Mouse (Mus musculus) limb, embryonic 13.5 days (tissue): ENCODE data around the gene Wdr73. TPM values are rescaled to one million over a fixed set of nuclear protein-coding genes. Genes with fewer than 3 reads are reported as not detected.
A peak's percentile ranks its signal among the peaks of the same experiment; 100 is the strongest.

ENCODE experiments used
- ATAC-seq: fragments of 200-750 bp; cut with Nextera tagmentation; 2 replicates; pipeline ENCODE4 v1.8.0; 2017; ENCODE audit warnings: low read depth, moderate number of reproducible peaks, moderate TSS enrichment; ENCODE audit not compliant: low FRiP score
- H3K27ac ChIP-seq: fragments of 300-500 bp; sonication (generic); 2 replicates; pipeline ENCODE4 v1.5.1; 2015; ENCODE audit warnings: inconsistent platforms, mild to moderate bottlenecking, moderate library complexity
- H3K27me3 ChIP-seq: fragments of 300-500 bp; sonication (generic); 2 replicates; pipeline ENCODE4 v1.6.1; 2015; ENCODE audit warnings: mild to moderate bottlenecking, inconsistent platforms
- H3K36me3 ChIP-seq: fragments of 300-500 bp; sonication (generic); 2 replicates; pipeline ENCODE4 v1.6.1; 2015; ENCODE audit warnings: inconsistent platforms, mild to moderate bottlenecking, moderate library complexity
- H3K4me1 ChIP-seq: fragments of 300-500 bp; sonication (generic); 2 replicates; pipeline ENCODE4 v1.6.1; 2015; ENCODE audit warnings: inconsistent platforms
- H3K4me2 ChIP-seq: fragments of 300-500 bp; sonication (generic); replicated peaks from 2 replicates; pipeline ENCODE4 v1.6.1; 2015; ENCODE audit warnings: inconsistent platforms, mild to moderate bottlenecking, moderate library complexity
- H3K4me3 ChIP-seq: fragments of 300-500 bp; sonication (generic); 2 replicates; pipeline ENCODE4 v1.5.1; 2015; ENCODE audit warnings: moderate library complexity, mild to moderate bottlenecking, inconsistent platforms
- H3K9ac ChIP-seq: fragments of 300-500 bp; sonication (generic); 2 replicates; pipeline ENCODE4 v1.6.1; 2015; ENCODE audit warnings: mild to moderate bottlenecking, inconsistent platforms
- H3K9me3 ChIP-seq: fragments of 300-500 bp; sonication (generic); 2 replicates; pipeline ENCODE4 v1.6.1; 2016; ENCODE audit warnings: inconsistent platforms
- WGBS: fragments of 180-500 bp; shearing (Covaris S2); methylation state at CpG from one replicate; pipeline ENCODE4 v1.1.7; 2015; 5-methylcytosine and 5-hydroxymethylcytosine counted together
- polyA plus RNA-seq: library from polyadenylated mRNA; unstranded; fragments of >200 nt; fragmentation: Nextera tagmentation; extraction: Ambion mirVana; gene quantifications from 2 replicates; pipeline ENCODE4 v1.2.1, GENCODE M21; 2015

Wdr73 gene
- polyA plus RNA-seq, 1 experiment from 2014 or later: 32.5 TPM

GRCm38 (mm10) chr7:80893086-80893752 lies 7.8 kb downstream of the Wdr73 start:
- Histone ChIP-seq H3K27me3 (no peaks in the 10 kb centered on the region), H3K9me3 (no peaks in the 10 kb centered on the region), H3K27ac (no peak overlapping the region), H3K4me1 (peaks cover 15% of the 10 kb centered on the region), H3K4me3 (no peak overlapping the region), H3K4me2 (no peak overlapping the region), H3K36me3 (peaks cover 70% of the 10 kb centered on the region), H3K9ac (no peak overlapping the region)
- ATAC-seq: no peak
- WGBS: 93% methylated on average over 15 of the region's 15 CpGs

GRCm38 (mm10) chr7:80889841-80890241 lies 11.2 kb downstream of the Wdr73 start:
- H3K9ac ChIP-seq: 0 out of 2 replicates have a peak overlapping the region, but pooled peaks have one; percentile 35
- H3K4me3 ChIP-seq: no peak overlapping the region
- H3K27me3 ChIP-seq: no peaks in the 10 kb centered on the region
- H3K9me3 ChIP-seq: no peaks in the 10 kb centered on the region
- peaks cover 16% of the 10 kb centered on the region for H3K4me1 ChIP-seq
- peaks cover 44% of the 10 kb centered on the region for H3K36me3 ChIP-seq
- H3K4me2 ChIP-seq: no peak overlapping the region
- peak overlapping the region; percentile 77 for H3K27ac ChIP-seq
- ATAC-seq: no peak
- 74% methylated on average over 13 of the region's 13 CpGs for WGBS

- ATAC-seq: peak; percentile 93
- Histone ChIP-seq H3K4me2 (peak overlapping the region; percentile 23; the same call in 1 of the 2 replicates), H3K27me3 (no peaks in the 10 kb centered on the region), H3K36me3 (peaks cover 40% of the 10 kb centered on the region), H3K9me3 (no peaks in the 10 kb centered on the region), H3K4me1 (peaks cover 23% of the 10 kb centered on the region), H3K9ac (0 out of 2 replicates have a peak overlapping the region, but pooled peaks have one; percentile 35), H3K27ac (peak overlapping the region; percentile 77), H3K4me3 (no peak overlapping the region)
- 45% methylated on average over 9 of the region's 9 CpGs for WGBS
Observed at GRCm38 (mm10) chr7:80889021-80889511, 12.0 kb downstream of the Wdr73 start.

- Histone ChIP-seq H3K4me2 (peak overlapping the region; percentile 23; the same call in 1 of the 2 replicates), H3K4me3 (no peak overlapping the region), H3K27ac (peak overlapping the region; percentile 77), H3K9ac (no peak overlapping the region), H3K9me3 (no peaks in the 10 kb centered on the region), H3K27me3 (no peaks in the 10 kb centered on the region), H3K4me1 (peaks cover 24% of the 10 kb centered on the region), H3K36me3 (peaks cover 36% of the 10 kb centered on the region)
- ATAC-seq: no peak
- 75% methylated on average over 7 of the region's 7 CpGs for WGBS
Observed at GRCm38 (mm10) chr7:80888595-80888994, 12.5 kb downstream of the Wdr73 start.

GRCm38 (mm10) chr7:80885666-80886065 lies 15.4 kb downstream of the Wdr73 start:
- H3K4me3 ChIP-seq: no peak overlapping the region
- peaks cover 6% of the 10 kb centered on the region for H3K36me3 ChIP-seq
- peaks cover 33% of the 10 kb centered on the region for H3K4me1 ChIP-seq
- H3K27ac ChIP-seq: no peak overlapping the region
- H3K4me2 ChIP-seq: no peak overlapping the region
- H3K9me3 ChIP-seq: no peaks in the 10 kb centered on the region
- WGBS: 34% methylated on average over 1 of the region's 1 CpGs
- ATAC-seq: no peak
- H3K9ac ChIP-seq: no peak overlapping the region
- H3K27me3 ChIP-seq: no peaks in the 10 kb centered on the region

- no peak overlapping the region for H3K9ac ChIP-seq
- 21% methylated on average over 14 of the region's 14 CpGs for WGBS
- H3K27ac ChIP-seq: no peak overlapping the region; the same call in 1 of the 2 replicates
- ATAC-seq: peak; percentile 84
- H3K9me3 ChIP-seq: no peaks in the 10 kb centered on the region
- H3K4me2 ChIP-seq: peak overlapping the region; percentile 56
- H3K4me3 ChIP-seq: peak overlapping the region; percentile 16
- H3K4me1 ChIP-seq: peaks cover 18% of the 10 kb centered on the region
- no peaks in the 10 kb centered on the region for H3K27me3 ChIP-seq
- H3K36me3 ChIP-seq: peaks cover 10% of the 10 kb centered on the region
Observed at GRCm38 (mm10) chr7:80882830-80883505, 18.1 kb downstream of the Wdr73 start.

- peak overlapping the region; percentile 8; the same call in 1 of the 2 replicates for H3K9ac ChIP-seq
- no peaks in the 10 kb centered on the region for H3K9me3 ChIP-seq
- peaks cover 73% of the 10 kb centered on the region for H3K36me3 ChIP-seq
- no peak overlapping the region for H3K27ac ChIP-seq
- WGBS: 52% methylated on average over 37 of the region's 37 CpGs
- H3K4me2 ChIP-seq: no peak overlapping the region
- no peaks in the 10 kb centered on the region for H3K27me3 ChIP-seq
- H3K4me3 ChIP-seq: no peak overlapping the region
- ATAC-seq: no peak
- no peaks in the 10 kb centered on the region for H3K4me1 ChIP-seq
Observed at GRCm38 (mm10) chr7:80875727-80876126, 25.3 kb downstream of the Wdr73 start.

GRCm38 (mm10) chr7:80873631-80874030 lies 27.4 kb downstream of the Wdr73 start:
- Histone ChIP-seq H3K4me3 (no peak overlapping the region), H3K36me3 (peaks cover 94% of the 10 kb centered on the region), H3K9me3 (no peaks in the 10 kb centered on the region), H3K27me3 (no peaks in the 10 kb centered on the region), H3K4me2 (no peak overlapping the region), H3K4me1 (no peaks in the 10 kb centered on the region), H3K27ac (no peak overlapping the region), H3K9ac (no peak overlapping the region)
- no peak for ATAC-seq
- 92% methylated on average over 2 of the region's 2 CpGs for WGBS

- Histone ChIP-seq H3K27ac (no peak overlapping the region), H3K27me3 (no peaks in the 10 kb centered on the region), H3K4me3 (no peak overlapping the region), H3K4me2 (no peak overlapping the region), H3K4me1 (no peaks in the 10 kb centered on the region), H3K9ac (no peak overlapping the region), H3K9me3 (no peaks in the 10 kb centered on the region), H3K36me3 (peaks cover 96% of the 10 kb centered on the region)
- 83% methylated on average over 5 of the region's 5 CpGs for WGBS
- no peak for ATAC-seq
Observed at GRCm38 (mm10) chr7:80873038-80873437, 28.0 kb downstream of the Wdr73 start.

GRCm38 (mm10) chr7:80868686-80869085 lies 32.4 kb downstream of the Wdr73 start:
- Histone ChIP-seq H3K4me1 (peaks cover 5% of the 10 kb centered on the region), H3K27ac (no peak overlapping the region), H3K36me3 (peaks cover 96% of the 10 kb centered on the region), H3K27me3 (no peaks in the 10 kb centered on the region), H3K4me3 (no peak overlapping the region), H3K9ac (no peak overlapping the region), H3K4me2 (no peak overlapping the region), H3K9me3 (no peaks in the 10 kb centered on the region)
- 87% methylated on average over 2 of the region's 2 CpGs for WGBS
- ATAC-seq: no peak

GRCm38 (mm10) chr7:80866514-80867147 lies 34.4 kb downstream of the Wdr73 start:
- 84% methylated on average over 7 of the region's 7 CpGs for WGBS
- H3K9ac ChIP-seq: no peak overlapping the region
- H3K27ac ChIP-seq: no peak overlapping the region
- ATAC-seq: no peak
- no peak overlapping the region for H3K4me2 ChIP-seq
- H3K27me3 ChIP-seq: no peaks in the 10 kb centered on the region
- H3K4me1 ChIP-seq: peaks cover 24% of the 10 kb centered on the region
- H3K9me3 ChIP-seq: no peaks in the 10 kb centered on the region
- H3K4me3 ChIP-seq: no peak overlapping the region
- H3K36me3 ChIP-seq: peaks cover 87% of the 10 kb centered on the region

- whole genome bisulfite sequencing: 96% methylated on average over 7 of the region's 7 CpGs
- ATAC-seq: no peak
- H3K36me3 ChIP-seq: peaks cover 77% of the 10 kb centered on the region
- no peaks in the 10 kb centered on the region for H3K27me3 ChIP-seq
- no peak overlapping the region for H3K27ac ChIP-seq
- H3K4me2 ChIP-seq: no peak overlapping the region
- no peaks in the 10 kb centered on the region for H3K9me3 ChIP-seq
- H3K9ac ChIP-seq: no peak overlapping the region
- H3K4me1 ChIP-seq: peaks cover 26% of the 10 kb centered on the region
- no peak overlapping the region for H3K4me3 ChIP-seq
Observed at GRCm38 (mm10) chr7:80865521-80865920, 35.5 kb downstream of the Wdr73 start.
